Mouse (Mus musculus): ENCODE measurements around the gene Gpr160.

Gpr160 gene

DNA sequence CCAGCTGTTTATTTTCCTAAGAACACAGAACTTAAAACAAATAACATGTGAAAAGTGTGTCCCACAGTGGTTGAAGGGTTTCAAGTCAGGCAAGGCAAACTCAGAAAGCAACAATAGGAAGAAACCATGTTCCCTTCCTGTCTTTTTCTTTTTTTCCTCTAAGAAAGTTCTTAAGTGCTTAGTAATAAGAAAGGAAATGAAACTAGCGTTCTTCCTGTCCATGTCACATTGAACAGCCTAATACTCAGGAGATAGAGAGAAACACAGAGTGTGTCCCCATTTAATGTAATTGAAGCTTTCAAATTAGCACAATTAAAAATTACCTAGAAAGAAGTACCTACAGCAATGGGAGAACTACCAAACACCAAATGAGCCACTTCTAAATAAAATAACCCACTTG lies 48.9 kb downstream of the Gpr160 start:
- DNase-seq (ENCODE audit: extremely low spot score), result no peak

DNA sequence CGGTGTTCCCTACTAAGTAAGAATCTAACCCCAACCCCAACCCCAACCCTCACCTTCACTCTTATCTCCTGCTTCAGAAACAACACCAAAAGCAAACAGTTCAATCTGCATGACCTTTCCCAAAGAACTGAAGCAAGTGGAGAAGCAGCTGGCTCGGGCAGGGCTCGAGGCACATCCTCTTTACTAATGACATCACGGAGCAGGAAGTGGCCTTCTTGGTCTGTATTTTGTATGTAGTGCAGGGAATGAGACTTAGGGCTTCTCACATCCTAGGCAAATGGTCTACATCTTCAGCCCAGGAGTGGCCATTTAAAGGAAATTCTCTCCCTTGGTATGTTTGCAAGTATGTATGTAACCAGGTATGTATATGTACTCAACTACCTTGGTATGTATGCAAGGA lies 61.4 kb downstream of the Gpr160 start:
- DNase-seq (ENCODE audit: extremely low spot score), result no peak

DNA sequence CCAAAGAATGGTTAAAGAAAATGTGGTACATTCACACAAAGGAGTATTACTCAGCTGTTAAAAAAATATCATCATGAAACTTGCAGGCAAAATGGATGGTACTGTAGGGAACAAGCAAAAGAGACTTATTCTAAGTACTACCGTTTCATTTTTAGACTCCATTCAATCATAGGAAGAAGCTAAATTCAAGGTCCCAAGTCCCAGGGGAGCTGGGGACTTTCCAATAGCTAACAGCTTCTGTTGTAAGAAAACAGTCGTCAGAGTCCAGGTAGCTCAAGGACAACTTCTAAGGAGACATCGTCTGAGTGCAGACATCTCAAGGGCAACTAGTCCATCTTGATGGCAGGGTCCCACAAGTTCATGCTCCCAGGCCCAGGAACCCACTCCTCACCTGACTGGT lies 71.9 kb downstream of the Gpr160 start:
- no peak for DNase-seq (ENCODE audit: extremely low spot score)

DNA sequence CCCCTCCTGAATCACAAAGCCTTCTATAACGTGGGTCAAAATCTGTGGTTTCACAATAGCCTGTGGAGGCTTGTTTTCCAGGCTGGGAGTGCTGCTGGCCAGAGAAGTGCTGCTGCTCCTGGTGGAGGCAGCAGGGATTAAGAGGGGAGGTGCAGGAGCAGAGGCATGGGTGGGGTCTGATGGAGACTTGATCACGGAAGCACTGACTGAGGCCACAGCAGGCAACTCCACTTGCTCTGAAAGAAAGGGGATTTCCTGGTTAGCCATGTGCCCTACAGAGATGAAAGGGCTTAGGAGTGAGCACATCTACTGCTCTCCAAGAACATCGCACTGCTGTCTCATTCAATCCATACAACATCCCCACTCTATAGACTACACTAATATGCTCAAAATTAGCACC lies 74.1 kb downstream of the Gpr160 start:
- DNase-seq (ENCODE audit: extremely low spot score), result no peak

DNA sequence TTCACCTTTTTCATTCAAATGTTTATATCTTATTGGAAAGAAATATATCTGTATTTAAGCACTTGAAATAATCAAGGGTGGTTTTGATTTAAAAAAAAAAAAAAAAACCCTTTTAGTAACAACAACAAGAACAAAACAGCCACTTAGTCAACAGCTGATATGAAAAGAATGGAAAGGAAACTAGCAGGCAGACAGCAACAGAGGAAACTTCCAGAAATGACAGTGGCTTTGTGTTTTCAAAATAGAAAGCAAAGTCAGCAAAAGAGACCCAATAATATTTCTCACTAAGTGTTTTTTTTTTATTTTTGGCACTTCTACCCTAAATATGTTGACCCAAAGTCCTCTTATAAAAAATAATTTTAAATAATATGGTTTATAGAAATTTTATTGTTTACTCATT lies 78.6 kb downstream of the Gpr160 start:
- DNase-seq (ENCODE audit: extremely low spot score), result no peak
